8 mouse cellular contexts compared by ENCODE assay signal in genomic region chr4:143021242-143021881, GRCm38 (mm10).
DNase-seq lines count a peak whose midpoint lies in the region; ATAC-seq and TF ChIP-seq lines count a peak whose summit lies in the region.

No protein-coding gene starts in this region.

- H3K27me3 ChIP-seq in liver, embryonic 12.5 days (replicated peaks): peaks cover 13% of the 10 kb centered on the region; the same call in 1 of the 2 replicates
- H3K27me3 ChIP-seq in forebrain, postnatal 0 days (ENCODE audit: insufficient read depth, low read length): no peaks in the 10 kb centered on the region
- no peaks in the 10 kb centered on the region for H3K27me3 ChIP-seq in intestine, embryonic 14.5 days (replicated peaks; ENCODE audit: control insufficient read depth, insufficient read depth, low read length)
- no peaks in the 10 kb centered on the region for H3K27me3 ChIP-seq in midbrain, embryonic 16.5 days (ENCODE audit: control insufficient read depth, insufficient read depth, low read depth, low read length)
- H3K27me3 ChIP-seq in stomach, embryonic 16.5 days (ENCODE audit: control insufficient read depth, insufficient read depth, low read length): no peaks in the 10 kb centered on the region

- ATAC-seq in liver, embryonic 12.5 days: no peak
- peak; percentile 82 for ATAC-seq in forebrain, postnatal 0 days
- no peak for ATAC-seq in intestine, embryonic 14.5 days (replicated peaks; ENCODE audit: low FRiP score, low TSS enrichment, low read depth)
- peak; percentile 67 for ATAC-seq in midbrain, embryonic 16.5 days
- peak; percentile 25; the same call in 1 of the 2 replicates for ATAC-seq in stomach, embryonic 16.5 days (ENCODE audit: insufficient read depth, low FRiP score)

- no peak overlapping the region for H3K4me3 ChIP-seq in liver, embryonic 12.5 days
- no peak overlapping the region for H3K4me3 ChIP-seq in forebrain, postnatal 0 days (ENCODE audit: low read depth, low read length)
- H3K4me3 ChIP-seq in intestine, embryonic 14.5 days (ENCODE audit: low read depth, low read length): no peak overlapping the region
- no peak overlapping the region for H3K4me3 ChIP-seq in midbrain, embryonic 16.5 days (ENCODE audit: low read depth, low read length)
- no peak overlapping the region for H3K4me3 ChIP-seq in stomach, embryonic 16.5 days (replicated peaks; ENCODE audit: low read length)

- peak; percentile 93 for TF ChIP-seq CTCF in forebrain, postnatal 0 days (IDR thresholded peaks at IDR 0.05; ENCODE audit: low read depth)

- H3K36me3 ChIP-seq in liver, embryonic 12.5 days: no peaks in the 10 kb centered on the region
- H3K36me3 ChIP-seq in forebrain, postnatal 0 days (ENCODE audit: insufficient read depth): no peaks in the 10 kb centered on the region
- no peaks in the 10 kb centered on the region for H3K36me3 ChIP-seq in intestine, embryonic 14.5 days (ENCODE audit: control insufficient read depth, insufficient read depth, low read length)
- no peaks in the 10 kb centered on the region for H3K36me3 ChIP-seq in midbrain, embryonic 16.5 days (ENCODE audit: control insufficient read depth, insufficient read depth, low read length)
- H3K36me3 ChIP-seq in stomach, embryonic 16.5 days (ENCODE audit: control insufficient read depth, insufficient read depth, low read length): no peaks in the 10 kb centered on the region

- DNase-seq in liver: peak; percentile 41
- peak; percentile 59 for DNase-seq in cerebellum, adult 9-10 months
- DNase-seq in forebrain, postnatal 0 days: peak; percentile 89
- peak; percentile 74 for DNase-seq in intestine, embryonic 14.5 days (ENCODE audit: low spot score)
- DNase-seq in left cerebral cortex, postnatal 4 days: peak; percentile 79

- H3K27ac ChIP-seq in liver, embryonic 12.5 days: no peak overlapping the region
- H3K27ac ChIP-seq in forebrain, postnatal 0 days (ENCODE audit: low read depth, low read length): no peak overlapping the region
- H3K27ac ChIP-seq in intestine, embryonic 14.5 days (ENCODE audit: low read depth): no peak overlapping the region
- H3K27ac ChIP-seq in midbrain, embryonic 16.5 days (ENCODE audit: low read length): no peak overlapping the region
- no peak overlapping the region for H3K27ac ChIP-seq in stomach, embryonic 16.5 days (ENCODE audit: low read length)

- H3K4me1 ChIP-seq in liver, embryonic 12.5 days: no peaks in the 10 kb centered on the region
- H3K4me1 ChIP-seq in forebrain, postnatal 0 days (ENCODE audit: insufficient read depth): no peaks in the 10 kb centered on the region
- no peaks in the 10 kb centered on the region for H3K4me1 ChIP-seq in intestine, embryonic 14.5 days (replicated peaks; ENCODE audit: control insufficient read depth, insufficient read depth, low read length)
- peaks cover 4% of the 10 kb centered on the region for H3K4me1 ChIP-seq in midbrain, embryonic 16.5 days (ENCODE audit: control insufficient read depth, insufficient read depth, low read length)
- no peaks in the 10 kb centered on the region for H3K4me1 ChIP-seq in stomach, embryonic 16.5 days (ENCODE audit: control insufficient read depth, insufficient read depth, low read length)

- intact Hi-C loops in left cerebral cortex, postnatal 4 days (cut with DNase I): loop anchor here (5.0 to 10.0 kb wide), 2 partner anchors 767 to 869 kb away; no protein-coding TSS in a partner anchor

- no peak overlapping the region for H3K4me2 ChIP-seq in liver, embryonic 12.5 days
- H3K4me2 ChIP-seq in forebrain, postnatal 0 days (ENCODE audit: low read depth): no peak overlapping the region
- H3K4me2 ChIP-seq in intestine, embryonic 14.5 days (ENCODE audit: low read length): no peak overlapping the region
- no peak overlapping the region for H3K4me2 ChIP-seq in midbrain, embryonic 16.5 days (ENCODE audit: low read length)
- H3K4me2 ChIP-seq in stomach, embryonic 16.5 days (ENCODE audit: low read depth, low read length): no peak overlapping the region

- no peaks in the 10 kb centered on the region for H3K9me3 ChIP-seq in liver, embryonic 12.5 days (replicated peaks)
- H3K9me3 ChIP-seq in forebrain, postnatal 0 days (ENCODE audit: low read length): no peaks in the 10 kb centered on the region
- 0 out of 2 replicates have a peak, but pooled peaks cover 2% of the 10 kb centered on the region for H3K9me3 ChIP-seq in intestine, embryonic 14.5 days (ENCODE audit: control insufficient read depth, low read length)
- H3K9me3 ChIP-seq in midbrain, embryonic 16.5 days (replicated peaks; ENCODE audit: control insufficient read depth, low read length, poor library complexity, severe bottlenecking): no peaks in the 10 kb centered on the region; the same call in 1 of the 2 replicates
- H3K9me3 ChIP-seq in stomach, embryonic 16.5 days (replicated peaks; ENCODE audit: control insufficient read depth, low read length): peaks cover 5% of the 10 kb centered on the region

- no peak overlapping the region for H3K9ac ChIP-seq in liver, embryonic 12.5 days
- H3K9ac ChIP-seq in forebrain, postnatal 0 days: no peak overlapping the region
- H3K9ac ChIP-seq in intestine, embryonic 14.5 days (ENCODE audit: low read length): no peak overlapping the region
- no peak overlapping the region for H3K9ac ChIP-seq in midbrain, embryonic 16.5 days (ENCODE audit: low read depth, low read length)
- H3K9ac ChIP-seq in stomach, embryonic 16.5 days (ENCODE audit: low read length): no peak overlapping the region

- WGBS in liver, embryonic 12.5 days (ENCODE audit: insufficient replicate concordance): 41% methylated on average over 10 of the region's 10 CpGs
- WGBS in forebrain, postnatal 0 days: 47% methylated on average over 10 of the region's 10 CpGs
- WGBS in intestine, embryonic 14.5 days: 46% methylated on average over 10 of the region's 10 CpGs
- 49% methylated on average over 10 of the region's 10 CpGs for WGBS in midbrain, embryonic 16.5 days
- 46% methylated on average over 10 of the region's 10 CpGs for WGBS in stomach, embryonic 16.5 days

Comparison
In these comparisons a context has a peak if more than half of its experiments do, and no peak if none do; other contexts are left out.
1. ATAC-seq: peak in forebrain, postnatal 0 days (single experiment), midbrain, embryonic 16.5 days (single experiment) and stomach, embryonic 16.5 days (single experiment); none in liver, embryonic 12.5 days (single experiment) and intestine, embryonic 14.5 days (single experiment).
2. Peak in every context shown above with its lines, with median percentiles within 50 percentile points of each other: DNase-seq.